Mouse (Mus musculus): Measurements from ENCODE around the gene Arntl.

Gene Arntl

DNA sequence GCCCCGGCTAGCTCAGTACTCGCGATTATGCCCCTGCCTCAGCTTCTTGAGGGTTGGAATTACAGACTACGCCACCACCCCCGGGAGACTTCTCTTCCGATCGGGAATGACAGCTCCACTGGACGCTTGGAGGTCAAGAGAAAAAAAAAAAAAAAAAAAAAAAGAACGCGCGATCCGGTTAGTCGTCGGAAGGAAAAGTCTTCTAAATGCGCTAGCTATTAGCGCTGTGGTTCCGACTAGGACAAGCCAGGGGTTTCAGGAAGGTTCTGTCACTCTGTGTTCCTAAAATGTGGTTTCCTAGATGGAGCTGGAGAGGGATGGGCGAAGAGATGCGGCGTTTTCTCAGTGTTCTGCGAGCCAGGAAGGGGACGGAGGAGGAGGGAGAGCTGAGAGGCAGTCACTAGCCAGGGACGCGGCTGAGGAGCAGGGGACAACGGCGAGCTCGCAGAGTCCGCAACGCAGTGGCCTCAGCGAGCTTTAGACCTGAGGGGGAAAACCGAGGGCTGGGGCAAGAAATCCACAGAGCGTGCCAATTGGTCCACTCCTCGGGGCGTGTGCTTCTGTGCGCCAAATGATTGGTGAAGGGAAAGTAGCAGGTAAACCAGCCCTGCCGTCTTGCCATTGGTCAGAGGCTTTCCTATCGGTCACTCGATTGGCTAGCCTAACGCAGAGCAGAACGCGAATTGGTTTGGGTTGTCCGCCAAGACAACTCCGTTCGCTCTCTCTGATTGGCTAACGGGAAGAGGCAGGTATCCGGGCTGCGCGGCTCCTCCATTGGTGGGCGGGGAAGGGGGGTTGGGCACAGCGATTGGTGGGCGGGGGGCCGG lies at the start of gene Arntl:
TSS of gene Arntl (plus strand) at position 822 of the 827 bp plus-strand sequence.
- DNase-seq (ENCODE audit: extremely low spot score, low spot score): peak; percentile 93

DNA sequence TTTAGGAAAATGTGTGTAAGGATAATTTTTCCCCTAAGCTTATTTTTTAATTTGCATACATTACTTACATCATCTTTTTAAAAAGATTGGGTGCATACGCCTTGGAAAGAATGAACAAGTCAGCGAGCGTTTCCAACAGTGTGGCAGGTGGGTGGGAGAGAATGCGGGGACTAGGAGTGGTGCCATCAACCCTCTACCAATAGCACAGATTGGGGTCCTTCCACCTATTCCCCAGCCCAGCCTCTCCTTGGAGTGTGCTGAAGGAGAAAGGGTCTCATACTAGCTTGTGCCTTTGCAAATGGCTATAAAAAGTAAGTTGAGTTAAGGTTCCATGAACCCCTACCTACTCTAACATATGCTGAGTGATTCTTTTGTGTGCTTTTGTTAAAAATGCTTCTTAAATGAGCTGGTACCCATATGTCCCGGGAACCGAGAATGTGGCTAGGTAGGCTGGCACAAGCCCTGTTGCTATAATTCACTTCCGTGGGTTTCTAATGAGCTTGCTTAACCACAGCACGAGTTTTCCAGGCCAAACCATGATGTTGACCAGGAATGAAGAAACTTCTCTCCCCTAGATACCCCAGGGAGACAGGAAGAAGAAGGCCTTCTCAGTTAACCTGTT lies 46.1 kb upstream of the Arntl start:
- no peak for DNase-seq (ENCODE audit: extremely low spot score, low spot score)

DNA sequence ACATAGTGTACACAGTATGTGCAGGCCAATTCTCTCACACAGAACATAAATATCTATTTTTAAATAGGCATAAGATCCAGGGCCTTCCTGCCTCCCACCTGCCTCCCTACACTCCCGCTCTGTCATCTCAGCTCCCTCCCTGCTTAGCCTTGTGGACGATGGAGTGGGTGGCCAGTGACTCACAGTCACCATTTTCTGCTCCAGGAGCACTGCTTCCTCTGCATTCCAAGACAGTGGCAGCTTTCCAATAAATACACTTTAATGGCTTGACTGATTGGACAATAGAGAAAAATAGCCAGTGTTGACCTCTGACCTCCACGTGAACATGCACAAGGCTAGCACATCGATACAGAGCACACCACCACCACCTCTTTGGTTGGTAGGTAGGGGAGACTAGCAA lies 42.5 kb upstream of the Arntl start:
- DNase-seq (ENCODE audit: extremely low spot score, low spot score): no peak

DNA sequence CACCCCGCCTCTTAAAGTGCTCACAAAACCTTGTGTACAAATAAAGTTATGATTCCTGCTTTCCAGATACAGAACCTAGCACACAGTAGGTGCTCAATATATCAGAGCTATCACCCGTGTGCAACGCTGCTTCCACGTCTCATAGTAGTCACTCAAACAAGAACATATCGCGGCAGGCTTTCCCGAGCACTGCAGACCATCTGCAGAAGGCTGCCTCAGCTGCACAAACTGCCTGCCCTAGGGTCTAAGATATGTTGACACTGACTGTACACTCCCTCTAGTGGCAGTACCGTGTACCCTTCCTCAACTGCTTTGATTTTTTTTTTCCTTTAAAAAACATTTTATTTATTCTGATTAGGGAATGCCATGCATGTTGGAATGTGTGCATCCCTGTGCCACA lies 40.2 kb upstream of the Arntl start:
- peak; percentile 38 for DNase-seq (ENCODE audit: extremely low spot score, low spot score)

DNA sequence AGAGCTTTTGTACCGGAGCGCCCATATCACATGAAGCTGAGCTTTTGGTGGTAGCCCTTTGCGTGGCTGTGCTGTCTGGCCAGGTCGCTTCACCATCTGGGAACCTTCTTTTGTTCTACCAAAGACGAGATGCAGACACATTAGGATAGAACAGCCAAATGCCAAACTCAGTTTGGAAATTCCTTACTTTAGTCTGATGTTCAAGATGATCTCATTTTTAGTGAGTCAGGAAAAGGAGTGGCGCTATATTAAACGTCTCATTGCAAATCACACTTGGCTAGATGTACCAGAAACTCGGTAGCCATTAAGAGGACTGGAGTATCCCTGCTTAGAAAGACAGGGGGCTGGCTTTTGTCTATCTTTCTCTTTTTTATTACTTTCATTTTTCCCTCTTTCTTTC lies 38.7 kb upstream of the Arntl start:
- no peak for DNase-seq (ENCODE audit: extremely low spot score, low spot score)

DNA sequence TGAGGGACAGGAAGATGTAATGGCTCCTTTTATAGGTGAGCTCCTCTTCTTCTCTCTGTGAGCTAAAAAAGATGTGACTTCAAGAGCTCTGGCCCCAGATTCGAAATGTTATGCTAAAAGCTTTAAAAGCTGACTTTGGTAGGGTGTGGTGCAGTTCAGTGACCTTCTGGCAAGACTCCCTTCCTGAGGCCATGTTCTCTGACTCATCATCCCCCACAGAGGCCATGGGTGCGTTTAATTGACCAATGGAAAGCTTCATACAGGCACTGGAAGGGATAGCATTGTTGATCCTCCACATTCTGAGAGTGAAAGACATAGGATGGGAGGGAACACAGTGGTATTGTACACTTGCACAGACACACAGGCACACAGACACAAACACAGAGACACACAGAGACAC lies 34.8 kb upstream of the Arntl start:
- no peak for DNase-seq (ENCODE audit: extremely low spot score, low spot score)

DNA sequence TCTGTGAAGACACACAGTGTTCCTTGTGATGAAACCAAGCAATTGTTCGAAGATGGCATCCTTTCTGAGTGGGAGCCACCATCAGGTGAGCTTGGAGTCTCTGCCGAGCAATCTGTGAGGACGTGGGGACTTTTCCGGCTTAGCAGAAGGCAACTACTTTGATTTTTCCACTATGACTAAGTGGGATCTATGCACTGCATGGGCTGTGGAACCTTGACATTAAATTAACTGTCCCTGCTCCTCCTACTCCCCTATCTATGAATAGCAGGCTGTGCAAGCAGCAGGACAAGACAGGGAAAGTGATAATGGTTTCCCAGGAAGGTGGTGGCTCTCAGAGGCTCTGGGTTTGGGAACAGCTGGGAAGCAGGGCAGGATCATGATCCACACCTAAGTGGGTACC lies 31.8 kb upstream of the Arntl start:
- no peak for DNase-seq (ENCODE audit: extremely low spot score, low spot score)

DNA sequence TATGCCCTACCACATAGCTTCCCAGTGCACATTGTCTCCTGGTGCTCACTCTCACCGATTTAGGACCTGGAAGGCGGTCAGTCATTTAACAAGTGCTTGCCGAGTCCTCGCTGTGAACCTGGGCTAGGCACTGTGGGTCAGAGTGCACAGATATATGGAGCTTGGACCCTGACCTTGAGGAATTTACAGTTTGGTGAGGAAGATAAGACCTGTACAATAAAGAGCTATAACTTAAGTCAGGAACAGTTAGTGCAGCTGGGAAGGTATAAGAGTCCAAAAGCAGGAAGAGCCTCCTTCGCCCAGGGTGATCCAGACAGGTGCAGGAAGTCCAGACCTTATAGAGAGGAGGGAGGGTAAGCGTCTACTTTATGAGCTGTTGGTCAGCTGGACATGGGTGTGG lies 29.2 kb upstream of the Arntl start:
- DNase-seq (ENCODE audit: extremely low spot score, low spot score): no peak

DNA sequence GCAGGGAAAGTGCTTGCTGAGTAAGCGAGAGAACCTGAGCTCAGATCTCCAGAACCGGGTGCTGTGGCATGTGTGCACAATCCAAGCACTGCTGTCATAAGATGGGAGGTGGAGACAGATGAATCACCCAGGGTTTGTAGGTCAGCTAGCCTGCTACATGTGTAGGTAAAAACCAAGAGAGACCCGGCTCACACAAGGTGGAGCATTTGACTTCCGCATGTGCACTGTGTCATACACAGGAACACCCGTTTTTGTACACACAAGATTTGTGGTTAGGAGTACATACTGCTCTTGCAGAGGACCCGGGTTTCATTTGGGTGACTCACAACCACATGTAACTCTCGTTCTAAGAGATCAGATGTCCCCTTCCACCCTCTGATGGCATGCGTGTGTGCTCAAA lies 23.5 kb upstream of the Arntl start:
- no peak for DNase-seq (ENCODE audit: extremely low spot score, low spot score)

DNA sequence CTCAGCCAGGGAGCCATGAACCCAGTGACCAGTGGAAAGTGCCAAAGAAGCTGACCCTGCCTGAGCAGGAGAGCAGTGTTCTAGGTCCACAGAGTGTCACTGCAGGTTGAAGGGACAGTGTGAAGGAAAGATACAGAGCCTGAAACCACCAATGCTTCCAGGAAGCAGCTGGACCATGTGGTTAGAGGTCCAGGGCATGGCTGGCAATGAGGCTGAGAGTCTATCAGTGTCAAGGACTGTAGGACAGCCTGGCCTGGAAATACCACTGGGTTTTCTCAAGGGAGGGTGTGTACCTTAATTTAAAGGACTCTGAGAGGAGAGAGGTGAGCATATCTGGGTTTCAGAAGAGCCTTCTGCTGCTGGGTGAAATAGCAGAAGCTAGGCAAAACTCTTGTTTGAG lies 22.2 kb upstream of the Arntl start:
- DNase-seq (ENCODE audit: extremely low spot score, low spot score): no peak

DNA sequence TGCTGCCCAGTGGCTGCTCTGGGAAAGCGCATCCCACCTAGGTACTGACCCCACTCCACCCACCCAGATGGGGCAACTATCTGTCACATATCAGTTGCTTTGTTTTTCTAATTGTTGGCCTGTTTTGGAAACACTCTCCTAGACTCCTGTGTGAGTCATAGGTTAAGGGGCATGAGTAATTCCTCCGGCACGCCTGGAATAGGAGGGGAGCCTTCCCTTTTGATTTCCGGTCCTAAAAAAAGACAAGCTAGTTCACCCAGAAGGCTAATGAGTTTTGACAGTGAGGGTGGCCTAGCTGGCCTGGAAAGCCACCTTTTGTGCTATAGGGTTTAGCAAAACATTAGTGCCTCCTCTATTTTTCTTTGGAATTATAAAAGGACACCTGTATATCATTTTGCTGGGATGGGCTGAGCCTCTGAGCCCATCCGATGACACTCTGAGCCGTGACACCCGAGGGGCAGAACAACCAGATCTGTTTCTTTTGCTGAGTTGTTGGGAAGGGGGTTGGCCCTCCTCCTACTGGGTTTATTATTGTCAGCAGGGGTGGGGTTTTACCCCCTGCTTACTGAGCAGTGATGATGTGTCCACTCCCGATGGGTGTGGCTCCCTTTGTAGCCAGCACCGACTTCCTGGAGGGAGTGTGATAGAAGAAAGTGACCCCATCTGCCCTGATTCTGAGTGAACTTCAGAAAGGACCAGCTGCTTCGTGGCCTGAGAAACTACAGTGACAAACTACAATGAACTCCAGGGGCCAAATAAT lies 21.0 kb upstream of the Arntl start:
- DNase-seq (ENCODE audit: extremely low spot score, low spot score): no peak

DNA sequence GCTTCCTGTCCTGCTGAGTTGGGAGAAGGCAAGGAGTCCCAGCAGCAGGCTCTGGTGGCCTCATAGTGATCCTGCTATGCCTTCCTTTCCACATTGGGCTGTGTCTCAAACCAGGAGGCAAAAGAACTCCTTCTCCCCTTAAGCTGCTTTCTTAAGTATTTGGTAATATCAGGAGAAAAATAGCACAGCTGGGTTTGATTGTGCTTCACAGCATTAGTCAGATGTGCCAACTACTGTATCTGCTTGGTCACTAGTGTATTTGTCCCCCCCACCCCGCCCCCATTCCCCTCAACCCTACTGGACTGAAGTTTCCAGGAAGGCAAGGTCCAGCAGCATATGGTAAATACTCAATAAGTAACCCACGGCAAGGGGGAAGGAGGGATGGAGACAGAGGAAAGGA lies 19.2 kb upstream of the Arntl start:
- no peak for DNase-seq (ENCODE audit: extremely low spot score, low spot score)

DNA sequence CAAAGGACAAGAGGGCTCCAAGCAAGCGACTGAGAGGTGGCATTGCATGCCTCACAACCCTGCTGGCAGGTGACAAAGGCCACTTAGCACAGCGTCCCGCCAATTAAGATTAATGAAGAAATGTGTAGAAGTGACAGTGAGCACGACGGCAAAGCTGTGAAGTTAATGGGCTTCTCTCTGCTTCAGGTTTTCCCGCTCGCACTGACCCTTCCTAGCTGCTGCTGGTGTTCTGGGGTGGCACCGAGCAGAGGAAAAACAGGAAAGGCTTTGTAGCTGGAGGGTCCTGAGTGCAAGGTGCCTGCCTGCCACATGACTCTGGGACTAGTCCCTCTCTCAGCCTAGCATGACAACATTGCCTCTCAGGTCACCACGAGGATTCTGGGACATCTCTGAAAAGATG lies 18.7 kb upstream of the Arntl start:
- no peak for DNase-seq (ENCODE audit: extremely low spot score, low spot score)

DNA sequence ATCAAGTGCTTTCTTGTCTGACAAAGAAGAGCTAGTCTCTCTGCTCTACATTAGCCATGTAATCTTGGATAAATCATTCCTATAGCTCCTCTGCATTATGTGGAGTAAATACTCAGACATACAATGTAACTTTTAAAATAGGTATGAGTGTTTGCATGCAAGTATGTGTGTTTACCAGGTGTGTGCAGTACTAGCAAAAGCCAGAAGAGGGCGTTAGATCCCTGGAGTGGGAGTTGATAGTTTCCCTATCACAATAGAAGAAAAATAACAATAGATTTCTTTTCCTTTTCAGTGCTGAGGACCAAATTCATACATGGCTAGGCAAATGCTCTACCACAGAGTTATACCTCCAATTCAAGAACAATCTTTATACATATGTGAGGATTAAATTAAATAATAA lies 15.5 kb upstream of the Arntl start:
- DNase-seq (ENCODE audit: extremely low spot score, low spot score): no peak

DNA sequence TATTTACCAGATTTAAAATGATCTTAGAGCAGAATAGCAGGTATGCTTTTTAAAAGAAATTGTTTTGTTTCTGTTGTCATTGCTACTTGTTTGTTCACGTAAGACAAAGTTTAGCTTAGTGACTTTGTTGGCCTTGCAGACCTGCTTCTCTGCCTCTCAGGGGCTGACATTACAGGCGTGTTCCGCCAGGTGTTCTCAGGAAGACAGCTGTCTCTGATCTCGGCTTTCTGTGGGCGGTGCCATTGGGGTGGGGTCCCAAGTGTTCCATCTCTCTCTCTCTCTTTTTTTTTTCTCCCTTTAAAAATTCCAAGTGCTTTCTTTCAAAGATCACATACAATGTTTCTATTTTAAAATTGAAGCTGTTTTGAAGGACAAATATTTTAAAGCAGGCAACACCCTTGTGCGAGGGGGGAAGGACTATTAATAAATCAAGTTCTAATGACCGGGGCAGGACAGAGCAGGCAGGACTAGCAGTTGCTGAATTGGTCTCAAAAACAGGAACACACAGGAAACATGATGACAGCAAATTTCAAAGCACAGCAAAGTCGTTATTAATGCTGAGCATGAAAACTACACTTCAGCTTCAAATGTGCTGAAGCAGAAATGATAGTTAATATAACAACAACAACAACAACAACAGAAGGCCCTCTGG lies 14.4 kb upstream of the Arntl start:
- DNase-seq (ENCODE audit: extremely low spot score, low spot score): no peak

DNA sequence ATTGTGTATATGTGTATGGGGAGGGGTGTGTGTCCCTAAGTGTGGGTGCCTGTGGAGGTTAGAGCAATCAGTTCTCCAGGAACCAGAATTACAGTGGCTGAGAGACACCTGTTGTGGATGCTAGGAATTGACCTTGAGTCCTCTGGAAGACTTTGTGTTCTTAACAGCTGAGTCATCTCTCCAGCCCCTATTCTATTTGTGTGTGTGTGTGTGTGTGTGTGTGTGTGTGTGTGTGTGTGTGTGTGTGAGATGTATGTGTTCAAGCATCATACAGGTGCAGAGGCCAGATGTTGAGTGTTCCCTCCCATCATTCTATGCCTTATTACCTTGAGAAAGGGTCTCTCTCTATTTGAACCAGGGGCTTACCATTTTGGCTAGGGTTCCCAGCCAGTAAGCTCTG lies 13.4 kb upstream of the Arntl start:
- no peak for DNase-seq (ENCODE audit: extremely low spot score, low spot score)

DNA sequence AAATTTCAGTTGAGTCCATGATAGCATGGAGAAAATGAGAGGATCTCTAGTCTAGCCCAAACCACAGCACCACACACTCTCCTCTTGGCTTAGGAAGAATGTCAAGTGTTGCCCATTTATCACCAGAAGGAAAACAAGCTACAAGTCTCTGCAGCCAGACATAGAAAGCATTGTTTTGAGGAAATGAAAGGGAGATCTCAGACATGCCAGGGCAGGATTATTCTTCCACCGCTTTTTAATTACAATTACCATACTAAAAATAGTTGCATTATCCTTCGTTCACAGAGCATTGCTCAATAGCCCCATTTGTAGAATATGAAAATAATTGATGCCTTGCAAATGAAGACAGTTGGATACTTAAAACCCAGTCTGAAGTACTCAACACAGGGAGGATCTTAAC lies 12.0 kb upstream of the Arntl start:
- no peak for DNase-seq (ENCODE audit: extremely low spot score, low spot score)

DNA sequence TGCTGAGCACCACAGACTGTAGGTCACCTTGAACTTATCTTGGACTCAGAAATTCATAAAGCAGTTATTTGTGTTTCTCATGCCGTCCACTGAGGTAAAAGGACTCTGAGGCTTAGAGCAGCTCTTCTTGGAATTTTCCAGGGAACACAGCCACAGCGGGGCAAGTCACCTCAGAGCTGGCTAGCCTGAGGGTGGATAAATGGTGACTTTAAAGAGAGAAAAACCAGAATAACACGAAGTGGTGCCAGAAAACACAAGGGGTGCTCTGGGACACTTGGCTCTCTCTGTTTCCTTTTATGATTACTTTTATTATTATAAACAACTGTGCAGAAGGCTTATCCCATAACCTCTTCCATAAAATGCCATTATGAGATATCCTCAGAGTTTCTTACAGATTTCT lies 11.1 kb upstream of the Arntl start:
- DNase-seq (ENCODE audit: extremely low spot score, low spot score): no peak

DNA sequence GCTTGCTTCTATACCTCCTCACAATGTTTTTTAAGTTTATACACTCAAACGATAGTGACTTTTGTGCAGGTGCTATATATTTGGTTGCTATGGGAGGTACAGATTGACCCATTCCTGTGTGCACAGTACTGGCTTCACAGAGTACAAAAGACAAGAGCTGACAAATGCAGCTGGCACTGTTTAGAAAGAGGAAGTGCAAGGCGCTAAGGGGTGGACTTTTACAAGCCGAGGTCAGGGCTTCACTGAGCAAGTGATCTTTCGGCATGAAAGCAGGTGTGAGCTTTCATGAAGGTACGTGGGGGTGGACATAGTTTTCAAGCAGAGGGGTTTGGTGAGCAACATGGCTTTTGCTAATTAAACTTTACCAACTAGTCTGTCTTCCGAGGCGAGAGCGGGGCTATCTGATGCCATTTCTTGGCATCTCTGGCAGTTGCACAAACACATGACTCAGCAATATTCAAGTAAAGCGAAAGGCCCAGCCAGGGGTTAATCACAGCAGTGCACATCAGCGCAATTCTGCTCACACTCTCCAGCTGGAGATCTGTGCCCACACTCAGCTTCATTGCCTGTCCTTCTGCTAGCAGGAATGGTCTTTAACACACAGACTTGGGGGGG lies 10.0 kb upstream of the Arntl start:
- DNase-seq (ENCODE audit: extremely low spot score, low spot score): no peak

DNA sequence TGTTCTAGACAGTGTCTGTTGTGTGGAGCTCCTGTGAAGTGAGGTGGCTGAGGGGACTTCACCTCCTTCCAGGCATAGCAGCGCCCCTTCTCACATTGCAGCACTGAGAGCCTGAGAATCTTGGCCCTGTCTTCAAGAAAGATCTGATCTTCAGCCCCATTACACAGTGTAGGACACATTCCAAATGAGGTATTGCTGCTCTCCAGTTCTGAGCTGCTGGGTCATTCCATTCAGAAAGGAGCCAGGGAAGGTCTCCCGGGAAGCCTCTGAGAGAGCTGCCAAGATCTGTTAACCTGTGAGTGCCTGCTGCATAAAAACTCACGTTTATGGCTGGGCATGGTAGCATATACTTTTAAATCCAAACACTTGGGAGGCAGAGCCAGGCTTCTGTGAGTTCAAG lies 5.7 kb upstream of the Arntl start:
- DNase-seq (ENCODE audit: extremely low spot score, low spot score): no peak

All from neural tube, embryonic 10.5 days (tissue).